Mouse (Mus musculus): ENCODE measurements at regions not wholly inside any gene's neighbourhood (a gene's known extent, or its start where the extent isn't known, plus 50 kb on each side); places are given as distances from the start of the nearest gene placed in this dataset.

DNA sequence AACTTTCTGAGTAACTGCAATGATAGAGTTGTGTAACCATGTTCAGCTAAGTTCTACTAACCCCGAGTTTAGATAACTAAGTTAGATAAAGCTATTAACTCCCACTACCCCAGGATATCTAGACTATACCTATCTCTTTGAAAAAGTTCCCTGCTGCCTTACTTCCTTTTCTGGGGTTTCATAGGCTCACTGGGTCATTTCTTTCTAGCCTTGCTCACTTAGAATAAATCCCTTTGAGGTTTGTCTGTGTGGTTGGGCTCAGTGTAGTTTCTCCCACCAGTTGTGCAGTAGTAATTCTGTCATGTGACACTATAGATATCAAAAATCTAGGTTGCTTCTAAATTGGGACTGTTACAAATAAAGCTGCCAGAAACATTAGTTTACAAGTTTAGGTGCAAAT, 272.6 kb upstream of the Nrp1 start:
- no peaks in the 10 kb centered on the region for H3K36me3 ChIP-seq (replicated peaks; ENCODE audit: control insufficient read depth, insufficient read depth, low read depth, low read length)
- H3K27me3 ChIP-seq (ENCODE audit: control insufficient read depth, insufficient read depth, low read length), result no peaks in the 10 kb centered on the region
- H3K4me3 ChIP-seq (ENCODE audit: low read depth, low read length), result no peak overlapping the region
- WGBS, result 76% methylated on average over 1 of the region's 1 CpGs
- DNase-seq (ENCODE audit: low spot score) (no peak), ATAC-seq (replicated peaks; ENCODE audit: insufficient number of reproducible peaks, low FRiP score, low TSS enrichment, low read depth) (no peak)
- H3K27ac ChIP-seq (replicated peaks; ENCODE audit: low read depth, low read length), result no peak overlapping the region
- no peak overlapping the region for H3K9ac ChIP-seq (replicated peaks; ENCODE audit: low read length)
- H3K4me2 ChIP-seq (ENCODE audit: low read depth, low read length), result no peak overlapping the region
- H3K4me1 ChIP-seq (ENCODE audit: control insufficient read depth, insufficient read depth, low read length), result no peaks in the 10 kb centered on the region
- H3K9me3 ChIP-seq (replicated peaks; ENCODE audit: control insufficient read depth, low read length), result no peaks in the 10 kb centered on the region

DNA sequence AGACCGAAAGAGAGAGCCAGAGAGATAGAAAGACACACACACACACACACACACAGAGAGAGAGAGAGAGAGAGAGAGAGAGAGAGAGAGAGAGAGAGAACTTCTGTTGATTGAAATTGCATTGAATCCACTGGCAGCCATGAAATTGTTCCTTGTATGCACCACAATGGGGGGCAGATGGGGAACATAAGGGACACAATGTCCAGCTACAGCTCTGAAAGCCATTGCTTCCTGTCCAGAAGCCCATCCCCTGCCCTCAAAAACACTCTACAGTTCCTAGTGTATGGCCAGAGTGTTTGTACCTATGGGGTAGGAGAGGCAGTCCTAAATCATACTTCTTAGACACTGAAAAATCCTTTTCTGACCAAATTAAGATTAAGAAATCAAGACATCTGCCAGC, 270.9 kb upstream of the Nrp1 start:
- no peak overlapping the region for H3K4me2 ChIP-seq (ENCODE audit: low read depth, low read length)
- 90% methylated on average over 1 of the region's 1 CpGs for WGBS
- H3K9ac ChIP-seq (replicated peaks; ENCODE audit: low read length), result no peak overlapping the region
- DNase-seq (ENCODE audit: low spot score), result no peak
- H3K9me3 ChIP-seq (replicated peaks; ENCODE audit: control insufficient read depth, low read length), result no peaks in the 10 kb centered on the region
- no peaks in the 10 kb centered on the region for H3K4me1 ChIP-seq (ENCODE audit: control insufficient read depth, insufficient read depth, low read length)
- H3K36me3 ChIP-seq (replicated peaks; ENCODE audit: control insufficient read depth, insufficient read depth, low read depth, low read length), result no peaks in the 10 kb centered on the region
- H3K4me3 ChIP-seq (ENCODE audit: low read depth, low read length), result no peak overlapping the region
- H3K27ac ChIP-seq (replicated peaks; ENCODE audit: low read depth, low read length), result no peak overlapping the region
- ATAC-seq (replicated peaks; ENCODE audit: insufficient number of reproducible peaks, low FRiP score, low TSS enrichment, low read depth), result no peak
- H3K27me3 ChIP-seq (ENCODE audit: control insufficient read depth, insufficient read depth, low read length), result no peaks in the 10 kb centered on the region

DNA sequence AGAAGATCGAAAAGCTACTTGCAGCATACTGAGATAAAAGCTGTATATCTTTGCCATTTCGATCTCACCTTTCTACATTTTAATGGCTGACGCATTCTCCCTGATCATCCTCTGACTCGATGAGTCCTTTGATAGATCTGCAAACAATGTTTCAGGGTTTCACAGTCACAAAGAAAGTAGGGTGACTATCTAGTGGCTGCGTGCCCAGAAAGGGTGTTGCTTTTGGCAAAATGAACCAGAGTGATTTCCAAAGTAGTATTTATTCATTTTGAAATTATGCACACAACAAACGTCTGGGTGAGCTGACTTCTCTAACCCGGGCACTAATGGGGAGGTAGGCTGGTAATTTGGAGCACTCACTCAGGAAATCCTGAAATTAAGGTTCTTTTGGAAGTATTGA, 265.6 kb upstream of the Nrp1 start:
- no peak overlapping the region for H3K27ac ChIP-seq (replicated peaks; ENCODE audit: low read depth, low read length)
- 86% methylated on average over 7 of the region's 7 CpGs for WGBS

DNA sequence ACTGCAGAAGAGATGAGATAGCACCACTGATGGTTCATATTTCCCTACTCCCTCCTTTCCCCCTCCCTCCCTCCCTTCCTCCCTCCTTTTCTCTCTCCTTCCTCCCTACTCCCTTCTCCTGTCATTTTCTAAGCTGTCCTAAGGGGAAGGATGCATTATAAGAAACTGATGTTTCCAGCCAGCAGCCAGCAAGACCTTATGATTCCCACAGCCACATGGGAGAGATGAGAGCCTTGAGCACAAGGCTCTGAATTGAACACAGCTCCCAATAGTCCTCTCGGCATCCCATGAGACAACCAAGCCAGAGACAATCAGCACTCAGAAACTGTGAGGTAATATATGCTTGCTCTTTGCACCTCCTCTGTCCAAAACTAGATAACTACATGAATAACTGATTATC, 263.0 kb upstream of the Nrp1 start:
- DNase-seq (ENCODE audit: low spot score), result no peak
- Histone ChIP-seq H3K4me1 (ENCODE audit: control insufficient read depth, insufficient read depth, low read length) (no peaks in the 10 kb centered on the region), H3K27me3 (ENCODE audit: control insufficient read depth, insufficient read depth, low read length) (no peaks in the 10 kb centered on the region), H3K4me3 (ENCODE audit: low read depth, low read length) (no peak overlapping the region), H3K9me3 (replicated peaks; ENCODE audit: control insufficient read depth, low read length) (no peaks in the 10 kb centered on the region), H3K36me3 (replicated peaks; ENCODE audit: control insufficient read depth, insufficient read depth, low read depth, low read length) (no peaks in the 10 kb centered on the region), H3K4me2 (ENCODE audit: low read depth, low read length) (no peak overlapping the region), H3K27ac (replicated peaks; ENCODE audit: low read depth, low read length) (no peak overlapping the region), H3K9ac (replicated peaks; ENCODE audit: low read length) (no peak overlapping the region)
- 92% methylated on average over 1 of the region's 1 CpGs for WGBS
- ATAC-seq (replicated peaks; ENCODE audit: insufficient number of reproducible peaks, low FRiP score, low TSS enrichment, low read depth), result no peak

More for the DNA sequence above, 265.6 kb upstream of the Nrp1 start:
- Histone ChIP-seq H3K4me1 (ENCODE audit: control insufficient read depth, insufficient read depth, low read length) (no peaks in the 10 kb centered on the region), H3K27me3 (ENCODE audit: control insufficient read depth, insufficient read depth, low read length) (no peaks in the 10 kb centered on the region), H3K4me2 (ENCODE audit: low read depth, low read length) (no peak overlapping the region), H3K4me3 (ENCODE audit: low read depth, low read length) (no peak overlapping the region), H3K9me3 (replicated peaks; ENCODE audit: control insufficient read depth, low read length) (no peaks in the 10 kb centered on the region), H3K36me3 (replicated peaks; ENCODE audit: control insufficient read depth, insufficient read depth, low read depth, low read length) (no peaks in the 10 kb centered on the region), H3K9ac (replicated peaks; ENCODE audit: low read length) (no peak overlapping the region)
- DNase-seq (ENCODE audit: low spot score) (no peak), ATAC-seq (replicated peaks; ENCODE audit: insufficient number of reproducible peaks, low FRiP score, low TSS enrichment, low read depth) (no peak)

DNA sequence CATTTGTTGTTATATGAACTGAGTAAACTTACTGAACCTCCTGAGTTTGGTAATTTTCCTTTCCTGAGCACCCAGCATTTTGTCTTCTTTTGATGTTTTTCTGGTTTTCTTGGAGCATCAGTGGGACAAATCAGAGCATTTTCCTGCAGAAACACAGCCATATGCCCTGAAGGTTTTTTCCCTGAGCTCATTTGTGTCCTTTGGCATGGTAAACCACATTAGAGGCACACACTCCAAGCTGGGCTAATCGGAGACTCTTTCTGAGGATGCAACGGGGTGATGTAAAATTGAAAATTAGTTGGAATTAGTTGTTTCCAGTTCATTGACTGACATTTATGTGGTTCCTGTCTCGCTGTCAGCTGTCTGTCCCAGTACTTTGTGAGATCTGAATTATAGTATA, 260.8 kb upstream of the Nrp1 start:
- ATAC-seq (replicated peaks; ENCODE audit: insufficient number of reproducible peaks, low FRiP score, low TSS enrichment, low read depth), result no peak

DNA sequence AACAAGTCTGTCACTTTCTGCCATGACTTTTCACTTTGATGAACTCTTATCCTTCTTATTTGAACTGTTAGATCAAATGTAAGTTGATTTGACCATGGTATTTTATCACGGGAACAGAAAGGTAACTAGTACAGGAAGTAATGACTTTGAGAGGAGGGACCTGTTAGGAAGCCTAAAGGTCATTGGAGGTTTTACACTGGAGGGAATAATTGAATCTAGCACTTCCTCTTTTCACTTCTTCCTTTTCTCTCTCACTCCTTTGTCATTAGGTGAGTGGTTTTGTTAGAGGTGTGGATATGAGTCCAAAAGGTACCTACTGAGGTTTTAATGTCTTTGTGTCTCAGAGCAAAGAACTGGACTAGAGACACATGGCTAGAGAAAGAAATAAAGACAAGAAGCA, 255.0 kb upstream of the Nrp1 start:
- Histone ChIP-seq H3K9ac (replicated peaks; ENCODE audit: low read length) (no peak overlapping the region), H3K4me2 (ENCODE audit: low read depth, low read length) (no peak overlapping the region), H3K27ac (replicated peaks; ENCODE audit: low read depth, low read length) (no peak overlapping the region), H3K4me3 (ENCODE audit: low read depth, low read length) (no peak overlapping the region), H3K36me3 (replicated peaks; ENCODE audit: control insufficient read depth, insufficient read depth, low read depth, low read length) (no peaks in the 10 kb centered on the region), H3K4me1 (ENCODE audit: control insufficient read depth, insufficient read depth, low read length) (no peaks in the 10 kb centered on the region), H3K9me3 (replicated peaks; ENCODE audit: control insufficient read depth, low read length) (no peaks in the 10 kb centered on the region), H3K27me3 (ENCODE audit: control insufficient read depth, insufficient read depth, low read length) (no peaks in the 10 kb centered on the region)
- 94% methylated on average over 1 of the region's 1 CpGs for WGBS
- DNase-seq (ENCODE audit: low spot score) (no peak), ATAC-seq (replicated peaks; ENCODE audit: insufficient number of reproducible peaks, low FRiP score, low TSS enrichment, low read depth) (no peak)

More for the DNA sequence above, 260.8 kb upstream of the Nrp1 start:
- Histone ChIP-seq H3K27me3 (ENCODE audit: control insufficient read depth, insufficient read depth, low read length) (no peaks in the 10 kb centered on the region), H3K27ac (replicated peaks; ENCODE audit: low read depth, low read length) (no peak overlapping the region), H3K9me3 (replicated peaks; ENCODE audit: control insufficient read depth, low read length) (no peaks in the 10 kb centered on the region), H3K4me3 (ENCODE audit: low read depth, low read length) (no peak overlapping the region), H3K4me1 (ENCODE audit: control insufficient read depth, insufficient read depth, low read length) (no peaks in the 10 kb centered on the region), H3K4me2 (ENCODE audit: low read depth, low read length) (no peak overlapping the region), H3K9ac (replicated peaks; ENCODE audit: low read length) (no peak overlapping the region), H3K36me3 (replicated peaks; ENCODE audit: control insufficient read depth, insufficient read depth, low read depth, low read length) (no peaks in the 10 kb centered on the region)
- DNase-seq (ENCODE audit: low spot score), result no peak
- WGBS, result 73% methylated on average over 3 of the region's 3 CpGs

DNA sequence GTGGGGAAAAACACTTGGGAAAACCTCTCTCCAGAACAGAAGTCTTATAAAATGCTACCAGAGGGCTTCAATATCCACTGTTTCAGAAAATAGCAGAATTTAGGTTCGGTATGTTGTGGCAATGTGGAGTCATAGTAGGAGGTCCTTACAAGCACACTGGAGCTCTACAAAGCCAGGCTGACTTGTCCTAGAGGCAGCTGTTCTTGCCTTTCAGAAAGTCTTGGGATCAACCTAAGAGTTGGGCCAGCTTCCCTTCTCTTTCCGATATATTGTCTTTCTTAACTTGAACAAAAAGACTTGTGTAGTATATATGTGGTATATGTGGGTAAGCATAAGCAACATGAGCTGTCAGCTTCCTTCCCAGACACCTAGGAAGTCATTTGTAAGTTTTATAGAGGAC, 251.8 kb upstream of the Nrp1 start:
- H3K27me3 ChIP-seq (ENCODE audit: control insufficient read depth, insufficient read depth, low read length), result no peaks in the 10 kb centered on the region

DNA sequence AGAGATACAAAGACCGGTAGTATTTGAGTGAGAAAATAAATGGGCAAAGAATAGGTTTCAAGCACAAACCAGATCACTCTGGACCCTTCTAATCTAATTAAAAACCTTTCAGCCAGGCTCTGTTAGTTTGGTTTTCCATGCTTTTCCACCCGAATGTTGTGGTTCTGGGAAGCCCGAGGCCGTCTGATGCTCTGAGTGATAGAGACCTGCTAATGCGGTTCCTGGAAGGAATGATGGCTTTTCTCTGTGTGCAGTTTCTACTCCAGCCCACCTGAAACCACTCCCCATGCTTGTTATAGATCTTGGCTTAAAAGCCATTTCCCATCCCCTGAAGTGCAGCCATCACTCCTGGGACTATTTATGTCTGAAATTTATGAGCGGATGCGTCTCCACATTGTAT, 251.4 kb upstream of the Nrp1 start:
- no peak overlapping the region for H3K4me2 ChIP-seq (ENCODE audit: low read depth, low read length)
- no peak overlapping the region for H3K27ac ChIP-seq (replicated peaks; ENCODE audit: low read depth, low read length)
- H3K27me3 ChIP-seq (ENCODE audit: control insufficient read depth, insufficient read depth, low read length), result no peaks in the 10 kb centered on the region
- no peak overlapping the region for H3K9ac ChIP-seq (replicated peaks; ENCODE audit: low read length)
- no peaks in the 10 kb centered on the region for H3K9me3 ChIP-seq (replicated peaks; ENCODE audit: control insufficient read depth, low read length)
- no peak overlapping the region for H3K4me3 ChIP-seq (ENCODE audit: low read depth, low read length)
- no peaks in the 10 kb centered on the region for H3K4me1 ChIP-seq (ENCODE audit: control insufficient read depth, insufficient read depth, low read length)
- WGBS, result 72% methylated on average over 7 of the region's 7 CpGs
- H3K36me3 ChIP-seq (replicated peaks; ENCODE audit: control insufficient read depth, insufficient read depth, low read depth, low read length), result no peaks in the 10 kb centered on the region
- ATAC-seq (replicated peaks; ENCODE audit: insufficient number of reproducible peaks, low FRiP score, low TSS enrichment, low read depth), result no peak
- no peak for DNase-seq (ENCODE audit: low spot score)

More for the DNA sequence above, 251.8 kb upstream of the Nrp1 start:
- H3K9me3 ChIP-seq (replicated peaks; ENCODE audit: control insufficient read depth, low read length), result no peaks in the 10 kb centered on the region
- WGBS, result 87% methylated on average over 2 of the region's 2 CpGs
- no peak overlapping the region for H3K27ac ChIP-seq (replicated peaks; ENCODE audit: low read depth, low read length)
- no peaks in the 10 kb centered on the region for H3K36me3 ChIP-seq (replicated peaks; ENCODE audit: control insufficient read depth, insufficient read depth, low read depth, low read length)
- no peaks in the 10 kb centered on the region for H3K4me1 ChIP-seq (ENCODE audit: control insufficient read depth, insufficient read depth, low read length)
- no peak overlapping the region for H3K9ac ChIP-seq (replicated peaks; ENCODE audit: low read length)
- no peak overlapping the region for H3K4me3 ChIP-seq (ENCODE audit: low read depth, low read length)
- ATAC-seq (replicated peaks; ENCODE audit: insufficient number of reproducible peaks, low FRiP score, low TSS enrichment, low read depth) (no peak), DNase-seq (ENCODE audit: low spot score) (no peak)
- no peak overlapping the region for H3K4me2 ChIP-seq (ENCODE audit: low read depth, low read length)

DNA sequence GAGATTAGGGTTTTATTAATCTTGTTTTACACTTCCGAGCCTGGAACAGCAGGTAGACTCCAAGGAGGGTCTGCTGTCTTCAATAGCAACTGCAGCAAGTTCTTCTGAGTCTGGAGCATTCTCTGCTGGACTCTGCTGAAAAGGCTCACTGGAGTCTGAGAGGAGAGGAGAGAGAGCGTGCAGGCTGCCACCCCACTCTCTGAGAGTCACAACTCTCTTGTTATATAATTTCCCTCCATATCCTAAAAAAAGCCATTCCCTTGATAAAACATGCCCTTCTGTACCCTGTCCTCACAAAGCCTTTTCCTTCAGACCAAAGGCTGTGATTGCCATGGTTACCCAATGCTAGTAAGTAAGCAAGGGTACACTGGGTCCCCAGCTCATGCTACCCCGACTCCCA, 249.4 kb upstream of the Nrp1 start:
- H3K4me1 ChIP-seq (ENCODE audit: control insufficient read depth, insufficient read depth, low read length), result no peaks in the 10 kb centered on the region
- H3K4me3 ChIP-seq (ENCODE audit: low read depth, low read length), result no peak overlapping the region
- H3K9me3 ChIP-seq (replicated peaks; ENCODE audit: control insufficient read depth, low read length), result no peaks in the 10 kb centered on the region
- H3K4me2 ChIP-seq (ENCODE audit: low read depth, low read length), result no peak overlapping the region
- DNase-seq (ENCODE audit: low spot score) (no peak), ATAC-seq (replicated peaks; ENCODE audit: insufficient number of reproducible peaks, low FRiP score, low TSS enrichment, low read depth) (no peak)
- no peak overlapping the region for H3K27ac ChIP-seq (replicated peaks; ENCODE audit: low read depth, low read length)
- H3K36me3 ChIP-seq (replicated peaks; ENCODE audit: control insufficient read depth, insufficient read depth, low read depth, low read length), result no peaks in the 10 kb centered on the region
- H3K27me3 ChIP-seq (ENCODE audit: control insufficient read depth, insufficient read depth, low read length), result no peaks in the 10 kb centered on the region
- WGBS, result 78% methylated on average over 3 of the region's 3 CpGs
- H3K9ac ChIP-seq (replicated peaks; ENCODE audit: low read length), result no peak overlapping the region
